Mouse (Mus musculus): Measurements from ENCODE around the gene Tle3.

GRCm38 (mm10) chr9:61427901-61428300, 55.7 kb downstream of the Tle3 start:
- TF ChIP-seq CTCF (IDR thresholded peaks at IDR 0.05; ENCODE audit: borderline replicate concordance, insufficient read depth, low read length): no peak
- no peak for TF ChIP-seq POLR2A (IDR thresholded peaks at IDR 0.05; ENCODE audit: low read depth, low read length)

All from embryonic fibroblast, embryonic 13.5 days (primary cell).